Mouse (Mus musculus): ENCODE data around the gene Dmd.

- TF ChIP-seq GATA1 (IDR thresholded peaks at IDR 0.05; ENCODE audit: borderline replicate concordance, low read length) (no peak), FLI1 (IDR thresholded peaks at IDR 0.05; ENCODE audit: low read length) (no peak)
These were observed 2099.8 kb downstream of the Dmd start for GRCm38 (mm10) chrX:85048141-85049110.
